Mouse (Mus musculus): ENCODE data around the gene Vps72.

DNA sequence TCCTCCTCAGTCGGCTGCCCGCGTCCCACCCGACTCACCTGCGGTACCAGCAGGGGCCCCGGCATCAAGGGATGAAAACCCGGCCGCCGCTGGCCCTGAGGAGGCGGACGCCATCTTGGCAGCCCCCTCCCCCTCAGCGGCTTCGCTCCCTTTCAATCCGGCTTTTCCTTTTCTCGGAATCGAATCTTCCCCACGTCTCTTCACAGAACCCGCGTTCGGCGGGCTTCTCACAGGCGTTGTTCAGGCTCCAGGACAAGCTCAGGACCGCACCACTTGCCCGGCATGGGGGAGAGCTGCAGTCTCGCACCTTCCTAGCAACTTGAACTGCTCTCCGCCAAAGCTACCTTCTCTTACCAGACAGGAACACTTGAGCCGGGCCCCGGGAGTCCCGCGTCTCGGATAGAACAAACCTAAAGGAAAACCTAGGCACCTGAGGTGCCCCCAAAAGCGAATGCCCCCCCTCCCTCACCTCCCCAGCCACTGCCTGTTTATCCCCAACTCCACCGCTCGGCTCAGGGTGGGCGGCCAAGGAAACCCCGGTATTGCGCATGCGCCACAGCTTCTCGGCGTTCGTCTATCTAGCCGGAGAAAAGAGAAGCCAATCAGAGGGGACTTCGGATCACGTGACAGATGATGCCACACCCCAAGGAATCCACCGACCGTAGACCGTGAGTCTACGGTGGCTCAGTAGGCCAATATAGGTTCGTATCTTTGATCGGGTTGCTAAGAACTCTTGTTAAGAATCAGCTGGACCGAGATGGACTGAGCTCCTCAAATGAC is 4.3 kb upstream of the Vps72 start, which contains the start of gene Pip5k1a:
- TF ChIP-seq CTCF (IDR thresholded peaks at IDR 0.05; ENCODE audit: low read depth, low read length) (no peak), EP300 (IDR thresholded peaks at IDR 0.05; ENCODE audit: insufficient read depth, low read depth, low read length) (peak; percentile 50; the same call in 1 of the 2 replicates), POLR2A (IDR thresholded peaks at IDR 0.05; ENCODE audit: insufficient read depth, low read length) (peak; percentile 36)

Data from ES-Bruce4 (cell line).